In the genomic region with DNA sequence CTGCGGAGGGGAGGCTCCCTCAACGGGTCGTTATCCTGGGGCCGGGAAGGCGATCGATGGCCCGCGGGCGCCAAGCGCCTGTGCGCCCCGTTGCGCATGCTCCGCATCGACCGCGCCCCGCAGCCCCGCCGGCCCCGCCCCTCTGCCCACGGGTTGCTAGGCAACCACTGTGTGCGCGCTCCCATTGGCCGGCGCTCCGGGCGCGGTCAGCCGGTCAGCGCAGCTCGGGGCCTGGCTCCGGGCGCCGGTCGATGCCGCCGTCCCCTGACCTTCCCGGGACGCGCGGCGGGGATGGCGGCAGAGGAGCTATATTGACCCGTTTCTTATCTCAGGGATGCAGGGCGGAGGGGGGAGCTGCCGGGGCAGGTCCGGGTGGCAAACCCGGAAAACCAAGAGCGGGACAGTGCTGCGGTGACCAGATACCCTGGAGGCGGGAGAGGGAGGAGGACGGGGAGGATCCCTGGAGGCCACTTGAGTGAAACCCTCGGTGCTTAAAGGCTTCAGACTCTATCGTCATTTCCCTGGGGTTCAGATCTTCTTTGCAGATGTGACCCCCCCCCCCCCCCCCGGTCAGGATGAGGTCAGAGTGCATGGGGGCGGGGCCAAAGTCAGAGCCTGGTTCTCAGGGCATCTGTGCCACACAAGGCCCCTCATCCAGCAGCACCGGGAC, we compare ENCODE assay signal across 8 mouse cellular contexts. TPM values are rescaled to one million over a fixed set of nuclear protein-coding genes. Genes with fewer than 3 reads are reported as not detected.
DNase-seq lines count a peak whose midpoint lies in the region; ATAC-seq and TF ChIP-seq lines count a peak whose summit lies in the region.

No protein-coding gene starts in this region.

- H3K4me3 ChIP-seq in brown adipose tissue, adult 24 weeks (ENCODE audit: insufficient read depth, low read depth, low read length): peak overlapping the region; percentile 74
- H3K4me3 ChIP-seq in heart, embryonic 13.5 days: peak overlapping the region; percentile 64
- peak overlapping the region; percentile 61 for H3K4me3 ChIP-seq in liver, embryonic 11.5 days (ENCODE audit: low read depth, low read length)
- peak overlapping the region; percentile 32 for H3K4me3 ChIP-seq in myocyte

- H3K79me2 ChIP-seq in myocyte (ENCODE audit: control insufficient read depth, insufficient read depth): no peaks in the 10 kb centered on the region

- H3K9ac ChIP-seq in heart, embryonic 13.5 days: peak overlapping the region; percentile 80
- H3K9ac ChIP-seq in liver, embryonic 11.5 days (ENCODE audit: low read depth, low read length): peak overlapping the region; percentile 50

- peak; percentile 73 for TF ChIP-seq POLR2A in myocyte (IDR thresholded peaks at IDR 0.05; ENCODE audit: insufficient read length, low read depth)

- no peak overlapping the region for H3ac ChIP-seq in myocyte (ENCODE audit: control insufficient read depth, insufficient read length)

- no peak overlapping the region for H3K27ac ChIP-seq in brown adipose tissue, adult 24 weeks (replicated peaks; ENCODE audit: low read depth, low read length)
- 0 out of 2 replicates have a peak overlapping the region, but pooled peaks have one; percentile 39 for H3K27ac ChIP-seq in heart, embryonic 13.5 days (replicated peaks)
- H3K27ac ChIP-seq in liver, embryonic 11.5 days (ENCODE audit: low read depth, low read length): peak overlapping the region; percentile 57; the same call in 1 of the 2 replicates

- peak; percentile 89 for DNase-seq in CD4-positive helper T cell, adult 2 months (ENCODE audit: low read depth, low spot score)
- DNase-seq in kidney, postnatal 10 days: peak; percentile 95
- peak; percentile 89 for DNase-seq in liver, embryonic 11.5 days (ENCODE audit: low spot score)
- peak; percentile 89 for DNase-seq in splenic B cell, adult 2 months (ENCODE audit: low read depth, low spot score)

- peak; percentile 83 for ATAC-seq in erythroid progenitor cell, adult 5-6 weeks (replicated peaks; ENCODE audit: low FRiP score, poor library complexity, severe bottlenecking)
- peak; percentile 85 for ATAC-seq in heart, embryonic 13.5 days (ENCODE audit: extremely low read depth, insufficient number of reproducible peaks, low FRiP score, low TSS enrichment)
- ATAC-seq in liver, embryonic 11.5 days (replicated peaks; ENCODE audit: low FRiP score): peak; percentile 86

- H3K9me3 ChIP-seq in heart, embryonic 13.5 days: no peaks in the 10 kb centered on the region
- no peaks in the 10 kb centered on the region for H3K9me3 ChIP-seq in liver, embryonic 11.5 days (ENCODE audit: control insufficient read depth, low read length)

- H3K36me3 ChIP-seq in heart, embryonic 13.5 days: no peaks in the 10 kb centered on the region
- H3K36me3 ChIP-seq in liver, embryonic 11.5 days (ENCODE audit: control insufficient read depth, insufficient read depth, low read length): no peaks in the 10 kb centered on the region
- H3K36me3 ChIP-seq in myocyte (ENCODE audit: control insufficient read depth, insufficient read depth): no peaks in the 10 kb centered on the region
- H3K36me3 ChIP-seq in splenic B cell, adult 2 months (ENCODE audit: control insufficient read depth, insufficient read depth, low read length, poor library complexity, severe bottlenecking): no peaks in the 10 kb centered on the region

- peaks cover 4% of the 10 kb centered on the region; the same call in 1 of the 2 replicates for H3K4me1 ChIP-seq in brown adipose tissue, adult 24 weeks (ENCODE audit: control insufficient read depth, insufficient read depth, insufficient read length, low read length)
- peaks cover 14% of the 10 kb centered on the region for H3K4me1 ChIP-seq in heart, embryonic 13.5 days
- H3K4me1 ChIP-seq in liver, embryonic 11.5 days (replicated peaks; ENCODE audit: control insufficient read depth, insufficient read depth, low read length): peaks cover 14% of the 10 kb centered on the region; the same call in 1 of the 2 replicates

- H3K27me3 ChIP-seq in heart, embryonic 13.5 days (replicated peaks): peaks cover 66% of the 10 kb centered on the region
- H3K27me3 ChIP-seq in liver, embryonic 11.5 days (replicated peaks; ENCODE audit: control insufficient read depth, insufficient read depth, low read length): peaks cover 35% of the 10 kb centered on the region
- peaks cover 5% of the 10 kb centered on the region for H3K27me3 ChIP-seq in myocyte (ENCODE audit: control insufficient read depth, insufficient read depth, insufficient read length)
- H3K27me3 ChIP-seq in splenic B cell, adult 2 months (ENCODE audit: control insufficient read depth, insufficient read depth, low read length, poor library complexity, severe bottlenecking): no peaks in the 10 kb centered on the region

- peak overlapping the region; percentile 84 for H3K4me2 ChIP-seq in heart, embryonic 13.5 days
- H3K4me2 ChIP-seq in liver, embryonic 11.5 days: peak overlapping the region; percentile 83
- peak overlapping the region; percentile 72 for H3K4me2 ChIP-seq in myocyte (ENCODE audit: low read depth)

- 2% methylated on average over 58 of the region's 58 CpGs for WGBS in heart, embryonic 13.5 days
- under 1% methylated on average over 57 of the region's 58 CpGs for WGBS in liver, embryonic 11.5 days

TF ChIP-seq in myocyte, 11 proteins besides CTCF, POLR2A, EP300 and RAD21:
- TF ChIP-seq MYOD1 (IDR thresholded peaks at IDR 0.05; ENCODE audit: control insufficient read depth in 1 of 3, insufficient read length in 2 of 3, low read depth in 2 of 3) (no peak), E2F4 (IDR thresholded peaks at IDR 0.05; ENCODE audit: insufficient read depth) (no peak), SRF (IDR thresholded peaks at IDR 0.05; ENCODE audit: control insufficient read depth, insufficient read length, low read depth) (peak; percentile 41), POLR2AphosphoS2 (IDR thresholded peaks at IDR 0.05; ENCODE audit: insufficient read length, low read depth) (peak; percentile 79)

RNA-seq across cellular contexts. Expression of a gene that starts 19.2 kb away (rescaled TPM):
- not detected in 2 replicates for polyA plus RNA-seq in brown adipose tissue, adult 24 weeks (2012; ENCODE audit: insufficient read depth, insufficient read length, missing spikeins)
- total RNA-seq in erythroid progenitor cell, adult 5-6 weeks (2015; ENCODE audit: low replicate concordance): not detected in 2 replicates
- total RNA-seq in erythroid progenitor cell, adult 5-6 weeks (2017; ENCODE audit: low replicate concordance): not detected in 2 replicates
- polyA plus RNA-seq in heart, embryonic 13.5 days (2015; fragmentation: Nextera tagmentation; extraction: Ambion mirVana): not detected in 2 replicates
- polyA plus RNA-seq in liver, embryonic 11.5 days (2014; fragmentation: Nextera tagmentation; extraction: Ambion mirVana): 0.94 and 1.3 TPM in 2 replicates
- not detected for polyA plus RNA-seq in myocyte (2012; fragmentation: generic; extraction: Trizol)

RNA-seq across cellular contexts. Expression of a gene that starts 42.0 kb away (rescaled TPM):
- 11.4 and 15.1 TPM in 2 replicates for polyA plus RNA-seq in brown adipose tissue, adult 24 weeks (2012; ENCODE audit: insufficient read depth, insufficient read length, missing spikeins)
- 127 and 148 TPM in 2 replicates for total RNA-seq in erythroid progenitor cell, adult 5-6 weeks (2015; ENCODE audit: low replicate concordance)
- total RNA-seq in erythroid progenitor cell, adult 5-6 weeks (2017; ENCODE audit: low replicate concordance): 140 and 145 TPM in 2 replicates
- 55.9 and 57.6 TPM in 2 replicates for polyA plus RNA-seq in heart, embryonic 13.5 days (2015; fragmentation: Nextera tagmentation; extraction: Ambion mirVana)
- 148 and 149 TPM in 2 replicates for polyA plus RNA-seq in liver, embryonic 11.5 days (2014; fragmentation: Nextera tagmentation; extraction: Ambion mirVana)
- 67.5 TPM for polyA plus RNA-seq in myocyte (2012; fragmentation: generic; extraction: Trizol)
